Mouse (Mus musculus) forebrain, embryonic 10.5 days (tissue): ENCODE measurements around the gene Egfl6. TPM values are rescaled to one million over a fixed set of nuclear protein-coding genes. Genes with fewer than 3 reads are reported as not detected.
"Not testable (repeated sequence)": the region's sequence is repeated elsewhere in the genome, so short reads cannot be mapped to it uniquely, and the experiment has no call there.

Source experiments
- DNase-seq: peaks from one replicate; pipeline ENCODE4 v3.0.0-alpha.2; 2017; ENCODE audit warnings: low spot score; ENCODE audit errors: extremely low spot score
- H3K27ac ChIP-seq: fragments of 300-500 bp; sonication (generic); 2 replicates; pipeline ENCODE4 v1.5.1; 2016; ENCODE audit warnings: mild to moderate bottlenecking
- H3K27me3 ChIP-seq: fragments of 300-500 bp; sonication (generic); 2 replicates; pipeline ENCODE4 v1.6.1; 2016; ENCODE audit warnings: mild to moderate bottlenecking; ENCODE audit not compliant: poor library complexity, severe bottlenecking
- H3K36me3 ChIP-seq: fragments of 300-500 bp; sonication (generic); replicated peaks from 2 replicates; pipeline ENCODE4 v1.6.1; 2016; ENCODE audit warnings: mild to moderate bottlenecking, moderate library complexity
- H3K4me1 ChIP-seq: fragments of 300-500 bp; sonication (generic); 2 replicates; pipeline ENCODE4 v1.6.1; 2016
- H3K4me3 ChIP-seq: fragments of 300-500 bp; sonication (generic); 2 replicates; pipeline ENCODE4 v1.5.1; 2016; ENCODE audit warnings: mild to moderate bottlenecking, moderate library complexity
- H3K9me3 ChIP-seq: fragments of 300-500 bp; sonication (generic); 2 replicates; pipeline ENCODE4 v1.6.1; 2016; ENCODE audit warnings: mild to moderate bottlenecking, moderate library complexity
- WGBS: fragments of 180-500 bp; shearing (Covaris S2); methylation state at CpG from one replicate; pipeline ENCODE4 v1.1.7; 2016; 5-methylcytosine and 5-hydroxymethylcytosine counted together
- polyA plus RNA-seq: library from polyadenylated mRNA; unstranded; fragments of >200 nt; fragmentation: Nextera tagmentation; extraction: Ambion mirVana; gene quantifications from 2 replicates; pipeline ENCODE4 v1.2.1, GENCODE M21; 2016

Egfl6 gene
- polyA plus RNA-seq, 1 experiment from 2014 or later: 2.0 TPM

- 94% methylated on average over 3 of the region's 3 CpGs for WGBS
- H3K4me3 ChIP-seq: no peak overlapping the region
- no peaks in the 10 kb centered on the region for H3K9me3 ChIP-seq
- no peaks in the 10 kb centered on the region for H3K36me3 ChIP-seq
- H3K4me1 ChIP-seq: no peaks in the 10 kb centered on the region
- DNase-seq: no peak
- no peak overlapping the region for H3K27ac ChIP-seq
- peaks cover 75% of the 10 kb centered on the region for H3K27me3 ChIP-seq
Observed at GRCm38 (mm10) chrX:166559333-166559732, 26.2 kb downstream of the Egfl6 start.

GRCm38 (mm10) chrX:166552355-166552754, 33.2 kb downstream of the Egfl6 start:
- Histone ChIP-seq H3K27ac (no peak overlapping the region), H3K27me3 (peaks cover 74% of the 10 kb centered on the region), H3K9me3 (no peaks in the 10 kb centered on the region), H3K36me3 (no peaks in the 10 kb centered on the region), H3K4me3 (no peak overlapping the region), H3K4me1 (no peaks in the 10 kb centered on the region)
- no peak for DNase-seq
- 91% methylated on average over 7 of the region's 7 CpGs for WGBS

- WGBS: 66% methylated on average over 2 of the region's 2 CpGs
- Histone ChIP-seq H3K36me3 (no peaks in the 10 kb centered on the region), H3K9me3 (no peaks in the 10 kb centered on the region), H3K4me3 (no peak overlapping the region), H3K4me1 (no peaks in the 10 kb centered on the region), H3K27ac (no peak overlapping the region), H3K27me3 (peaks cover 83% of the 10 kb centered on the region)
- DNase-seq: no peak
Observed at GRCm38 (mm10) chrX:166546495-166546894, 39.0 kb downstream of the Egfl6 start.

- Histone ChIP-seq H3K27me3 (peaks cover 89% of the 10 kb centered on the region), H3K36me3 (no peaks in the 10 kb centered on the region), H3K4me1 (no peaks in the 10 kb centered on the region), H3K9me3 (no peaks in the 10 kb centered on the region), H3K4me3 (no peak overlapping the region), H3K27ac (no peak overlapping the region)
- WGBS: 77% methylated on average over 4 of the region's 4 CpGs
- DNase-seq: no peak
Observed at GRCm38 (mm10) chrX:166535138-166535537, 50.4 kb downstream of the Egfl6 start.

- Histone ChIP-seq H3K27ac (no peak overlapping the region), H3K4me1 (no peaks in the 10 kb centered on the region), H3K4me3 (no peak overlapping the region), H3K27me3 (peaks cover 95% of the 10 kb centered on the region), H3K9me3 (no peaks in the 10 kb centered on the region), H3K36me3 (no peaks in the 10 kb centered on the region)
- 92% methylated on average over 4 of the region's 4 CpGs for WGBS
- no peak for DNase-seq
Observed at GRCm38 (mm10) chrX:166533432-166533831, 52.1 kb downstream of the Egfl6 start.

- WGBS: 47% methylated on average over 6 of the region's 6 CpGs
- H3K4me3 ChIP-seq: no peak overlapping the region
- DNase-seq: no peak
- no peak overlapping the region for H3K27ac ChIP-seq
- no peaks in the 10 kb centered on the region for H3K4me1 ChIP-seq
- no peaks in the 10 kb centered on the region for H3K9me3 ChIP-seq
- H3K36me3 ChIP-seq: no peaks in the 10 kb centered on the region
- peaks cover 91% of the 10 kb centered on the region for H3K27me3 ChIP-seq
Observed at GRCm38 (mm10) chrX:166531671-166532070, 53.8 kb downstream of the Egfl6 start.

GRCm38 (mm10) chrX:166528126-166528525, 57.4 kb downstream of the Egfl6 start:
- no peak for DNase-seq
- Histone ChIP-seq H3K4me3 (no peak overlapping the region), H3K4me1 (no peaks in the 10 kb centered on the region), H3K27me3 (peaks cover 89% of the 10 kb centered on the region), H3K9me3 (no peaks in the 10 kb centered on the region), H3K36me3 (no peaks in the 10 kb centered on the region), H3K27ac (no peak overlapping the region)
- 84% methylated on average over 3 of the region's 3 CpGs for WGBS

GRCm38 (mm10) chrX:166525637-166526315, 59.7 kb downstream of the Egfl6 start:
- no peaks in the 10 kb centered on the region for H3K4me1 ChIP-seq
- H3K9me3 ChIP-seq: no peaks in the 10 kb centered on the region
- H3K36me3 ChIP-seq: no peaks in the 10 kb centered on the region
- H3K27me3 ChIP-seq: peaks cover 86% of the 10 kb centered on the region
- no peak overlapping the region for H3K27ac ChIP-seq
- DNase-seq: no peak
- WGBS: 94% methylated on average over 2 of the region's 2 CpGs
- H3K4me3 ChIP-seq: no peak overlapping the region

GRCm38 (mm10) chrX:166520782-166521181, 64.7 kb downstream of the Egfl6 start:
- Histone ChIP-seq H3K4me3 (no peak overlapping the region), H3K27me3 (peaks cover 88% of the 10 kb centered on the region), H3K36me3 (no peaks in the 10 kb centered on the region), H3K9me3 (no peaks in the 10 kb centered on the region), H3K4me1 (no peaks in the 10 kb centered on the region), H3K27ac (no peak overlapping the region)
- DNase-seq: no peak
- WGBS: 85% methylated on average over 5 of the region's 5 CpGs

GRCm38 (mm10) chrX:166518345-166518744, 67.2 kb downstream of the Egfl6 start, which contains the start of gene Tceanc:
Gene Tceanc, minus strand, starts transcription at chrX:166518567.
- Histone ChIP-seq H3K4me1 (peaks cover 4% of the 10 kb centered on the region; the same call in 1 of the 2 replicates), H3K27ac (no peak within 1 kb of the TSS), H3K36me3 (no peaks in the 10 kb centered on the region), H3K9me3 (no peaks in the 10 kb centered on the region), H3K4me3 (no peak within 1 kb of the TSS), H3K27me3 (peaks cover 87% of the 10 kb centered on the region)
- WGBS: 86% methylated on average over 16 of the region's 16 CpGs
- DNase-seq: no peak

GRCm38 (mm10) chrX:166516631-166517030, 68.9 kb downstream of the Egfl6 start:
- Histone ChIP-seq H3K4me3 (no peak overlapping the region), H3K4me1 (peaks cover 4% of the 10 kb centered on the region; the same call in 1 of the 2 replicates)
- 97% methylated on average over 1 of the region's 1 CpGs for WGBS

GRCm38 (mm10) chrX:166515923-166516322, 69.6 kb downstream of the Egfl6 start:
- no peak overlapping the region for H3K4me3 ChIP-seq
- WGBS: 94% methylated on average over 3 of the region's 3 CpGs
- H3K9me3 ChIP-seq: no peaks in the 10 kb centered on the region
- no peak overlapping the region for H3K27ac ChIP-seq
- peaks cover 4% of the 10 kb centered on the region; the same call in 1 of the 2 replicates for H3K4me1 ChIP-seq
- DNase-seq: no peak
- H3K36me3 ChIP-seq: no peaks in the 10 kb centered on the region
- peaks cover 90% of the 10 kb centered on the region for H3K27me3 ChIP-seq

More at GRCm38 (mm10) chrX:166516631-166517030, 68.9 kb downstream of the Egfl6 start:
- no peaks in the 10 kb centered on the region for H3K36me3 ChIP-seq
- H3K27me3 ChIP-seq: peaks cover 91% of the 10 kb centered on the region
- H3K9me3 ChIP-seq: no peaks in the 10 kb centered on the region
- no peak for DNase-seq
- no peak overlapping the region for H3K27ac ChIP-seq

- not testable (repeated sequence) for DNase-seq, H3K27ac ChIP-seq, H3K4me3 ChIP-seq, H3K36me3 ChIP-seq, H3K4me1 ChIP-seq, H3K9me3 ChIP-seq
- peaks cover 82% of the 10 kb centered on the region for H3K27me3 ChIP-seq
- 25% methylated on average over 12 of the region's 12 CpGs for WGBS
Observed at GRCm38 (mm10) chrX:166514035-166514434, 71.5 kb downstream of the Egfl6 start.
